Mouse (Mus musculus) bone marrow macrophage, adult 2 months (primary cell): ENCODE data around the gene Zfp266.

ENCODE experiments used
- CTCF ChIP-seq: IDR thresholded peaks from 2 replicates; pipeline ENCODE4 v1.5.1; 2012; ENCODE audit warnings: low read depth, mild to moderate bottlenecking, low read length, moderate library complexity
- POLR2A ChIP-seq: IDR thresholded peaks from 2 replicates; pipeline ENCODE4 v1.6.1; 2012; ENCODE audit warnings: mild to moderate bottlenecking, low read depth, low read length, borderline replicate concordance

DNA sequence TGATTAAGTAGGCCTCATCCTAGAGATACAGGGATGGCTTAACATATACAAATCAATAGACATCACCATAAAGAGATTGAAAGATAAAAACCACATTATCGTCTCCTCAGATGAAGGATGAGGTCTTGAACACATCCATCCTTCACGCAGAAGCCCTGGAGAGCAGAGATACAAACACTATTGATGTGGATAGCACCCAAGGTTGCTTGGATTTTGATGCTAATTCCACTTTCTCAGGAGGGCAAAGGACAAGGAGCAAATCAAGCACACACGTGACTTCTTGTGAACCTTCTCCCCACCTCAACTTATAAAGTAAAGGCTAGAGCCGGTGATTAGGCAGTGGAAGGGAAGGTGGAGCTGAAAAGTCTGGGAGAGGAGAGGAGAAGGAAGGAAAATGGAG lies 67.6 kb downstream of the Zfp266 start:
- no peak for TF ChIP-seq CTCF
- TF ChIP-seq POLR2A, result no peak
